Mouse (Mus musculus) lung, postnatal 0 days (tissue): ENCODE data around the gene Sphk1. TPM values are rescaled to one million over a fixed set of nuclear protein-coding genes. Genes with fewer than 3 reads are reported as not detected.

ENCODE experiments used
- ATAC-seq: fragments of 200-750 bp; cut with Nextera tagmentation; 2 replicates; pipeline ENCODE4 v1.8.0; 2017; ENCODE audit warnings: moderate library complexity
- DNase-seq: peaks from one replicate; pipeline ENCODE4 v3.0.0-alpha.2; 2016; ENCODE audit warnings: low spot score
- H3K27ac ChIP-seq: fragments of 300-500 bp; sonication (generic); 2 replicates; pipeline ENCODE4 v1.5.1; 2014; ENCODE audit warnings: antibody characterized with exemption, mild to moderate bottlenecking, low read length, mixed read lengths
- H3K27me3 ChIP-seq: fragments of 300-500 bp; sonication (generic); replicated peaks from 2 replicates; pipeline ENCODE4 v1.6.1; 2014; ENCODE audit warnings: low read length, mixed read lengths; ENCODE audit not compliant: insufficient read depth
- H3K36me3 ChIP-seq: fragments of 300-500 bp; sonication (generic); 2 replicates; pipeline ENCODE4 v1.6.1; 2014; ENCODE audit warnings: low read length, mixed read lengths; ENCODE audit not compliant: insufficient read depth
- H3K4me1 ChIP-seq: fragments of 300-500 bp; sonication (generic); 2 replicates; pipeline ENCODE4 v1.6.1; 2014; ENCODE audit warnings: antibody characterized with exemption, low read depth, low read length, mixed read lengths; ENCODE audit not compliant: insufficient read depth
- H3K4me2 ChIP-seq: fragments of 300-500 bp; sonication (generic); replicated peaks from 2 replicates; pipeline ENCODE4 v1.6.1; 2014; ENCODE audit warnings: low read depth, mild to moderate bottlenecking, low read length, moderate library complexity, mixed read lengths
- H3K4me3 ChIP-seq: fragments of 300-500 bp; sonication (generic); 2 replicates; pipeline ENCODE4 v1.5.1; 2014; ENCODE audit warnings: low read depth, low read length
- H3K9ac ChIP-seq: fragments of 300-500 bp; sonication (generic); replicated peaks from 2 replicates; pipeline ENCODE4 v1.6.1; 2014; ENCODE audit warnings: low read depth, mild to moderate bottlenecking
- H3K9me3 ChIP-seq: fragments of 300-500 bp; sonication (generic); 2 replicates; pipeline ENCODE4 v1.6.1; 2016; ENCODE audit warnings: low read length, mixed read lengths
- CTCF ChIP-seq: IDR thresholded peaks from 2 replicates; pipeline ENCODE4 v1.5.1; 2016; ENCODE audit warnings: antibody characterized with exemption, mild to moderate bottlenecking
- EP300 ChIP-seq: IDR thresholded peaks from 2 replicates; pipeline ENCODE4 v1.6.1; 2016; ENCODE audit warnings: antibody characterized with exemption, mild to moderate bottlenecking, control low read depth
- WGBS: fragments of 180-500 bp; shearing (Covaris S2); extraction: QIAGEN DNeasy Blood & Tissue Kit; methylation state at CpG from one replicate; pipeline ENCODE4 v1.1.7; 2014; 5-methylcytosine and 5-hydroxymethylcytosine counted together
- polyA plus RNA-seq: library from polyadenylated mRNA; unstranded; fragments of >200 nt; fragmentation: Nextera tagmentation; extraction: Ambion mirVana; gene quantifications from 2 replicates; pipeline ENCODE4 v1.2.1, GENCODE M21; 2015

Sphk1 gene
- polyA plus RNA-seq, 1 experiment from 2014 or later: 56.3 TPM

GRCm38 (mm10) chr11:116494474-116495174 is 36.1 kb upstream of the Sphk1 start:
- DNase-seq (peak; percentile 88), ATAC-seq (peak; percentile 61)
- Histone ChIP-seq H3K27me3 (no peaks in the 10 kb centered on the region), H3K4me3 (no peak overlapping the region), H3K4me1 (peaks cover 2% of the 10 kb centered on the region; the same call in 1 of the 2 replicates), H3K4me2 (no peak overlapping the region), H3K9ac (no peak overlapping the region), H3K9me3 (no peaks in the 10 kb centered on the region), H3K27ac (peak overlapping the region; percentile 72), H3K36me3 (no peaks in the 10 kb centered on the region)
- peak; percentile 47; the same call in 1 of the 2 replicates for TF ChIP-seq EP300
- no peak for TF ChIP-seq CTCF
- 25% methylated on average over 13 of the region's 13 CpGs for WGBS

GRCm38 (mm10) chr11:116497313-116497712 is 33.4 kb upstream of the Sphk1 start:
- Histone ChIP-seq H3K27me3 (no peaks in the 10 kb centered on the region), H3K9me3 (no peaks in the 10 kb centered on the region), H3K9ac (no peak overlapping the region), H3K4me3 (no peak overlapping the region), H3K36me3 (no peaks in the 10 kb centered on the region), H3K4me1 (no peaks in the 10 kb centered on the region), H3K4me2 (no peak overlapping the region), H3K27ac (no peak overlapping the region)
- TF ChIP-seq CTCF (no peak), EP300 (no peak)
- ATAC-seq (no peak), DNase-seq (no peak)
- WGBS: 55% methylated on average over 4 of the region's 4 CpGs

GRCm38 (mm10) chr11:116498596-116498995 is 32.1 kb upstream of the Sphk1 start:
- Histone ChIP-seq H3K4me1 (no peaks in the 10 kb centered on the region), H3K9ac (no peak overlapping the region), H3K27me3 (no peaks in the 10 kb centered on the region), H3K4me3 (peak overlapping the region; percentile 12), H3K9me3 (no peaks in the 10 kb centered on the region), H3K4me2 (peak overlapping the region; percentile 48), H3K27ac (no peak overlapping the region), H3K36me3 (no peaks in the 10 kb centered on the region)
- no peak for DNase-seq
- 31% methylated on average over 22 of the region's 34 CpGs for WGBS
- ATAC-seq: no peak
- TF ChIP-seq EP300 (no peak), CTCF (no peak)

GRCm38 (mm10) chr11:116499018-116499417 is 31.7 kb upstream of the Sphk1 start:
- TF ChIP-seq CTCF (no peak), EP300 (no peak)
- H3K4me2 ChIP-seq: peak overlapping the region; percentile 48
- H3K36me3 ChIP-seq: no peaks in the 10 kb centered on the region
- no peak overlapping the region for H3K4me3 ChIP-seq
- no peaks in the 10 kb centered on the region for H3K4me1 ChIP-seq
- no peak overlapping the region for H3K27ac ChIP-seq
- H3K9me3 ChIP-seq: no peaks in the 10 kb centered on the region
- DNase-seq: no peak
- no peak for ATAC-seq
- 44% methylated on average over 6 of the region's 6 CpGs for WGBS
- H3K9ac ChIP-seq: no peak overlapping the region
- H3K27me3 ChIP-seq: no peaks in the 10 kb centered on the region

GRCm38 (mm10) chr11:116501005-116501746 is 29.5 kb upstream of the Sphk1 start:
- WGBS: 21% methylated on average over 7 of the region's 7 CpGs
- Histone ChIP-seq H3K4me3 (no peak overlapping the region), H3K4me2 (no peak overlapping the region), H3K4me1 (no peaks in the 10 kb centered on the region), H3K36me3 (no peaks in the 10 kb centered on the region), H3K27me3 (no peaks in the 10 kb centered on the region), H3K27ac (no peak overlapping the region), H3K9me3 (no peaks in the 10 kb centered on the region), H3K9ac (no peak overlapping the region)
- DNase-seq (peak; percentile 93), ATAC-seq (peak; percentile 70)
- peak; percentile 68; the same call in 1 of the 2 replicates for TF ChIP-seq EP300
- TF ChIP-seq CTCF: peak; percentile 79

GRCm38 (mm10) chr11:116504516-116504915 is 26.2 kb upstream of the Sphk1 start:
- no peak overlapping the region for H3K4me2 ChIP-seq
- H3K4me3 ChIP-seq: no peak overlapping the region
- no peak overlapping the region for H3K9ac ChIP-seq
- peak overlapping the region; percentile 68 for H3K27ac ChIP-seq
- WGBS: 57% methylated on average over 17 of the region's 17 CpGs
- no peaks in the 10 kb centered on the region for H3K27me3 ChIP-seq
- no peak for TF ChIP-seq CTCF
- TF ChIP-seq EP300: peak; percentile 83
- peak; percentile 84 for DNase-seq
- H3K36me3 ChIP-seq: no peaks in the 10 kb centered on the region
- H3K4me1 ChIP-seq: no peaks in the 10 kb centered on the region
- no peaks in the 10 kb centered on the region for H3K9me3 ChIP-seq
- ATAC-seq: peak; percentile 84
